Mouse (Mus musculus) kidney, postnatal 0 days (tissue): Measurements from ENCODE around the gene Impdh1. TPM values are rescaled to one million over a fixed set of nuclear protein-coding genes. Genes with fewer than 3 reads are reported as not detected.

ENCODE experiments used
- ATAC-seq: fragments of 200-750 bp; cut with Nextera tagmentation; replicated peaks from 2 replicates; pipeline ENCODE4 v1.8.0; 2017; ENCODE audit warnings: low read depth, moderate number of reproducible peaks, moderate TSS enrichment, moderate library complexity; ENCODE audit not compliant: low FRiP score
- DNase-seq: peaks from one replicate; pipeline ENCODE4 v3.0.0-alpha.2; 2016; ENCODE audit warnings: low spot score
- H3K27ac ChIP-seq: fragments of 300-500 bp; sonication (generic); 2 replicates; pipeline ENCODE4 v1.5.1; 2014; ENCODE audit warnings: mild to moderate bottlenecking
- H3K27me3 ChIP-seq: fragments of 300-500 bp; sonication (generic); 2 replicates; pipeline ENCODE4 v1.6.1; 2014; ENCODE audit warnings: low read length, mixed read lengths; ENCODE audit not compliant: insufficient read depth
- H3K36me3 ChIP-seq: fragments of 300-500 bp; sonication (generic); 2 replicates; pipeline ENCODE4 v1.6.1; 2014; ENCODE audit warnings: low read length, mixed read lengths; ENCODE audit not compliant: insufficient read depth
- H3K4me1 ChIP-seq: fragments of 300-500 bp; sonication (generic); replicated peaks from 2 replicates; pipeline ENCODE4 v1.6.1; 2014; ENCODE audit warnings: antibody characterized with exemption, low read length, mixed read lengths; ENCODE audit not compliant: insufficient read depth
- H3K4me2 ChIP-seq: fragments of 300-500 bp; sonication (generic); 2 replicates; pipeline ENCODE4 v1.6.1; 2014; ENCODE audit warnings: mild to moderate bottlenecking, low read length, moderate library complexity, mixed read lengths
- H3K4me3 ChIP-seq: fragments of 300-500 bp; sonication (generic); replicated peaks from 2 replicates; pipeline ENCODE4 v1.5.1; 2014; ENCODE audit warnings: low read depth, low read length
- H3K9ac ChIP-seq: fragments of 300-500 bp; sonication (generic); 2 replicates; pipeline ENCODE4 v1.6.1; 2014; ENCODE audit warnings: low read depth, low read length
- H3K9me3 ChIP-seq: fragments of 300-500 bp; sonication (generic); replicated peaks from 2 replicates; pipeline ENCODE4 v1.6.1; 2016; ENCODE audit warnings: low read length, inconsistent platforms, mixed read lengths
- CTCF ChIP-seq: IDR thresholded peaks from 2 replicates; pipeline ENCODE4 v1.5.1; 2016; ENCODE audit warnings: antibody characterized with exemption, low read depth, mild to moderate bottlenecking, moderate library complexity
- WGBS: fragments of 180-500 bp; shearing (Covaris S2); extraction: QIAGEN DNeasy Blood & Tissue Kit; methylation state at CpG from one replicate; pipeline ENCODE4 v1.1.7; 2014; 5-methylcytosine and 5-hydroxymethylcytosine counted together
- polyA plus RNA-seq: library from polyadenylated mRNA; unstranded; fragments of >200 nt; fragmentation: Nextera tagmentation; extraction: Ambion mirVana; gene quantifications from 2 replicates; pipeline ENCODE4 v1.2.1, GENCODE M21; 2015

The Impdh1 gene
- polyA plus RNA-seq, 1 experiment from 2014 or later = 26.3 TPM

GRCm38 (mm10) chr6:29246585-29246984 lies 30.4 kb upstream of the Impdh1 start:
- DNase-seq (no peak), ATAC-seq (no peak)
- H3K4me1 ChIP-seq = no peaks in the 10 kb centered on the region

GRCm38 (mm10) chr6:29246183-29246582 lies 30.0 kb upstream of the Impdh1 start:
- no peaks in the 10 kb centered on the region for H3K27me3 ChIP-seq
- no peaks in the 10 kb centered on the region for H3K4me1 ChIP-seq
- no peak overlapping the region for H3K27ac ChIP-seq
- no peak overlapping the region for H3K4me3 ChIP-seq
- TF ChIP-seq CTCF = no peak
- H3K9me3 ChIP-seq = no peaks in the 10 kb centered on the region
- ATAC-seq (no peak), DNase-seq (no peak)
- H3K36me3 ChIP-seq = no peaks in the 10 kb centered on the region
- H3K4me2 ChIP-seq = no peak overlapping the region
- 74% methylated on average over 3 of the region's 3 CpGs for WGBS
- no peak overlapping the region for H3K9ac ChIP-seq

More at GRCm38 (mm10) chr6:29246585-29246984, 30.4 kb upstream of the Impdh1 start:
- H3K36me3 ChIP-seq = no peaks in the 10 kb centered on the region
- H3K9me3 ChIP-seq = no peaks in the 10 kb centered on the region
- TF ChIP-seq CTCF = no peak
- H3K27ac ChIP-seq = no peak overlapping the region
- H3K9ac ChIP-seq = no peak overlapping the region
- no peaks in the 10 kb centered on the region for H3K27me3 ChIP-seq
- H3K4me2 ChIP-seq = no peak overlapping the region
- H3K4me3 ChIP-seq = no peak overlapping the region
- WGBS = 50% methylated on average over 5 of the region's 5 CpGs

GRCm38 (mm10) chr6:29245272-29246120 lies 29.3 kb upstream of the Impdh1 start:
- no peak overlapping the region for H3K4me3 ChIP-seq
- H3K27ac ChIP-seq = no peak overlapping the region
- no peaks in the 10 kb centered on the region for H3K4me1 ChIP-seq
- ATAC-seq = no peak
- H3K9me3 ChIP-seq = no peaks in the 10 kb centered on the region
- TF ChIP-seq CTCF = no peak
- H3K27me3 ChIP-seq = no peaks in the 10 kb centered on the region
- no peak for DNase-seq
- WGBS = 52% methylated on average over 14 of the region's 14 CpGs
- H3K36me3 ChIP-seq = no peaks in the 10 kb centered on the region
- no peak overlapping the region for H3K9ac ChIP-seq
- no peak overlapping the region for H3K4me2 ChIP-seq

- H3K9me3 ChIP-seq = no peaks in the 10 kb centered on the region
- no peak overlapping the region for H3K27ac ChIP-seq
- no peak overlapping the region for H3K9ac ChIP-seq
- H3K4me1 ChIP-seq = no peaks in the 10 kb centered on the region
- no peaks in the 10 kb centered on the region for H3K27me3 ChIP-seq
- no peaks in the 10 kb centered on the region for H3K36me3 ChIP-seq
- H3K4me3 ChIP-seq = no peak overlapping the region
- TF ChIP-seq CTCF = peak; percentile 52
- DNase-seq (peak; percentile 39), ATAC-seq (no peak)
- no peak overlapping the region for H3K4me2 ChIP-seq
- WGBS = 50% methylated on average over 1 of the region's 1 CpGs
Observed at GRCm38 (mm10) chr6:29242265-29242664, 26.1 kb upstream of the Impdh1 start.

- H3K27ac ChIP-seq = no peak overlapping the region
- WGBS = 73% methylated on average over 2 of the region's 2 CpGs
- ATAC-seq (no peak), DNase-seq (peak; percentile 29)
- H3K9ac ChIP-seq = no peak overlapping the region
- no peaks in the 10 kb centered on the region for H3K27me3 ChIP-seq
- no peaks in the 10 kb centered on the region for H3K4me1 ChIP-seq
- TF ChIP-seq CTCF = peak; percentile 50
- no peak overlapping the region for H3K4me3 ChIP-seq
- H3K4me2 ChIP-seq = no peak overlapping the region
- H3K36me3 ChIP-seq = no peaks in the 10 kb centered on the region
- H3K9me3 ChIP-seq = no peaks in the 10 kb centered on the region
Observed at GRCm38 (mm10) chr6:29241697-29242096, 25.5 kb upstream of the Impdh1 start.

GRCm38 (mm10) chr6:29240806-29241205 lies 24.6 kb upstream of the Impdh1 start:
- peak; percentile 66 for DNase-seq
- TF ChIP-seq CTCF = peak; percentile 75
- H3K27ac ChIP-seq = no peak overlapping the region
- H3K27me3 ChIP-seq = no peaks in the 10 kb centered on the region
- H3K4me2 ChIP-seq = no peak overlapping the region
- H3K9me3 ChIP-seq = no peaks in the 10 kb centered on the region
- WGBS = 49% methylated on average over 2 of the region's 2 CpGs
- no peaks in the 10 kb centered on the region for H3K4me1 ChIP-seq
- H3K36me3 ChIP-seq = no peaks in the 10 kb centered on the region
- no peak overlapping the region for H3K4me3 ChIP-seq
- no peak overlapping the region for H3K9ac ChIP-seq
- no peak for ATAC-seq
